Mouse (Mus musculus): ENCODE measurements around the gene BC147527.
"Not testable (repeated sequence)": the region's sequence is repeated elsewhere in the genome, so short reads cannot be mapped to it uniquely, and the experiment has no call there.

DNA sequence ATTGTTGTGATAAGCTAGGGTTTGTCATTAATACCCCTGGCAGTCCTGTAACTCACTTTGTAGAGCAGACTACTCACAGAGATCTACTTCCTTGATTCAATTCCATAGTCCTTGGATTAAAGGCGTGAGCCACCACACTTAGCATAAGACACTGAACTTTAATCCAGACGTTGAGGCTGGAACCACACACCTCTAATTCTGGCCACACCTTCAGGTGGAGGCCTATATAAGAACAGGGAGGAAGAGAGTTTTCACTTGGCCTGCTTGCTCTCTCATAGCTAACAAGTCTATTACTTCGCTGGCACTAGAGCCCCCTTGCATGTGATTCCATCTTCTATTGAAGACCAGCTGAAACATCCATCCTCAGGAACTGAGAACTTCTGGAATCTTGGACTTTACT is 16.4 kb downstream of the BC147527 start, which contains the start of gene Tcstv3:
- not testable (repeated sequence) for TF ChIP-seq POLR2A (IDR thresholded peaks at IDR 0.05; ENCODE audit: control insufficient read depth, low read depth, low read length); CTCF (IDR thresholded peaks at IDR 0.05; ENCODE audit: control insufficient read depth, insufficient read depth, insufficient replicate concordance, low read depth, low read length)

Measured in testis, adult 2 months (tissue).